Mouse (Mus musculus): Measurements from ENCODE around the gene Chst8.

Chst8 gene

GRCm38 (mm10) chr7:34629702-34630210 lies 182.8 kb downstream of the Chst8 start:
- 57% methylated on average over 8 of the region's 8 CpGs for WGBS

All from cerebral cortex, adult 2 months (tissue).